Mouse (Mus musculus) heart, adult 8-10 months (tissue): ENCODE results near the gene Ccdc22. TPM values are rescaled to one million over a fixed set of nuclear protein-coding genes. Genes with fewer than 3 reads are reported as not detected.

ENCODE experiments used
- DNase-seq: peaks from one replicate; pipeline ENCODE4 v3.0.0; 2022; ENCODE audit warnings: low spot score
- total RNA-seq, 4 experiments: library from RNA; stranded (reverse); gene quantifications; 2 replicates each; pipeline ENCODE4 v1.2.4; 2022

The Ccdc22 gene
- 10 to 100 TPM in 3 of 4 experiments, 1 to 10 TPM in 1; 8.5 to 11.9 (median 11.1) TPM for total RNA-seq

DNA sequence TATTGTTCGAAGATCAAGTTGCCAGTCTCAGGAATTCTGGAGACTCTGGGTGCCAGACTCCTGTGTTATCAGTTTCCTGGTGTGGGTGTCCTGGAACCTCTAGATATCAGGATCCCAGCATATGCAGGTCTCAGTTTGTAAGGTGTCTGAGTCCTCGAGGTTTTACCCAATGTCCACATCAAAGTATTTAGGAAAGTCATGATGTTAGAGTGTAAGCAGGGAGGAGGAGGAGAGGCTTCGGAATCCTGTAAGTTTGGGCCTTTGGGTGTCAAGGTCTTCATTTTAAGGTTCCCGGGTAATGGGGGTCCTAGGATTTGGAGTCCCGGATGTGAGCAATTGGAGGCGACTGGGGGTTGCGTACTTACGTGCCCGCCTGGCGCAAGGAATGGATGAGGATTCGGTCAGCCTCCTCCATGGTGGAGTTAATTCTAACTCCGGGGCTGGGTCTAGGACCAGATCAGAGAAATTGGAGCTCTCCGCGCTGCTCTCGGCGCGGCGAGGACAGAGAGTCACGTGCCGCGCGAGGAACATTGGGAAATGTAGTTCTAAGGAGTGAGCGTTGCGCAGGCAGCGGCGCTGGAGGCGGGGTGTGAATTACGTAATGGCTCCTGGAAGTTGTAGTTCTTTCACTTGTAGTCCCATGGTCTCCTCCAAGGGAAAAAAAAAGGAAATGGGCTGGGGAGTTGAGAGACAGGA, at the start of gene Ccdc22:
Gene Ccdc22, minus strand, starts transcription at position 639 of the 696 bp plus-strand sequence.
- peak; percentile 86 for DNase-seq

DNA sequence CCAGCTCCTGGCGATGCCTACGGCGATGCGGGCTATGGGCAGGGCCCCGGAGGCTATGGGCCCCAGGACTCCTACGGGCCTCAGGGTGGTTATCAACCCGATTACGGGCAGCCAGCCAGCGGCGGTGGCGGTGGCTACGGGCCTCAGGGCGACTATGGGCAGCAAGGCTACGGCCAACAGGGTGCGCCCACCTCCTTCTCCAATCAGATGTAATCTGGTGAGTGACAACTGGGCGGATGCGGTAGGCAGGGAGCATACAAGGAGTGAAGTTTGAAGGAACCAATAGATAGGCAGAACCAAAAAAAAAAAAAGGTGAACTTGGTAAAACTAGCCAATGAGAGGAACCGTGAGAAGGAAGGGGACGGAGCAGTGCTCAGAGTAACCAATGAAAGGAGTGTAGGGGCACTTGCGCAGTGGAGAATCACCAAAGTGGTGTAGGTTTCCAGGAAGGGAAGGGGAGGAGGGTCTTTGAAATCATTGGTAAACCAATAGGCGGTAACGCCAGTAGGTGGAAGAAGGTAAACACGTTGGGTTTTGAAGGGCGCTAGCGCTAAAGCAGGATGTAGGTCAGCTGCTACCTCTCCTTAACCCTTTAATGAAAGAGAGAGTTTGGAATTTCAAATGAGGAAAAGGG, 43.5 kb upstream of the Ccdc22 start:
- peak; percentile 92 for DNase-seq

DNA sequence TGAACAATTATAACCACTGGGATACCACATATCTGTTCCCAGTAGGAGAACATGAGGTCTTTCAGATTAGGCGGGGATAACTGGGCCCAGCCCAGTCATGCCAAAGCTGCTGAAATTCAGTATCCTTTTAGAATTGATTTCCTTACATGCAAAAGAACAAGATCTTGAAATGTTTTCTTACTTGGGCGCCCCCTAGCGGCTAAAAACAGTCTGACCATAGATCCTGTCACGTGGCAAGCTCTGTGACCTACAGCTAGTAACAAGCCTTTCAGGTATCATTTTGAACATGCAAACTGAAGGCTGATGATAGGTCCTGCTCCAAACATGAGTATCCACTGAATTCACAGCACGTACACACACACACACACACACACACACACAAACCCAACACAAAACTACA, 40.0 kb upstream of the Ccdc22 start:
- peak; percentile 78 for DNase-seq

DNA sequence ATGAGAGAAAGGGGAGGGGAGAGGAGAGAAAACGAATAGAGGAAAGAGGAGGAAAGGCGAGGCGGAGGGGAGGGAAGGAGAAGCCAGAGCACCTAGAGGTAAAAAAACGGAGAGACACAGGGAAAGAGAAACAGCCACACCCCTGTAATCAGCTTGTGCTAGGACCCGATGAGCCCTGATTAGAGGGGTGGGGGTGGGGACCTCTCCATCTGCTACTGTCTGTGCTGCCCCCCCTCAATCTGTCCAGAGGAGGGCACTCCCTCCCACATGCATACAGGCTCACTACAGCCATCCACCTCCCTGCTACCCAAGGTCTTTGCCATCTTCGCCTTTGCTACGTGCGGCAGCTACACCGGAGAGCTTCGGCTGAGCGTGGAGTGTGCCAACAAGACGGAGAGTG, 35.5 kb upstream of the Ccdc22 start:
- DNase-seq = no peak

DNA sequence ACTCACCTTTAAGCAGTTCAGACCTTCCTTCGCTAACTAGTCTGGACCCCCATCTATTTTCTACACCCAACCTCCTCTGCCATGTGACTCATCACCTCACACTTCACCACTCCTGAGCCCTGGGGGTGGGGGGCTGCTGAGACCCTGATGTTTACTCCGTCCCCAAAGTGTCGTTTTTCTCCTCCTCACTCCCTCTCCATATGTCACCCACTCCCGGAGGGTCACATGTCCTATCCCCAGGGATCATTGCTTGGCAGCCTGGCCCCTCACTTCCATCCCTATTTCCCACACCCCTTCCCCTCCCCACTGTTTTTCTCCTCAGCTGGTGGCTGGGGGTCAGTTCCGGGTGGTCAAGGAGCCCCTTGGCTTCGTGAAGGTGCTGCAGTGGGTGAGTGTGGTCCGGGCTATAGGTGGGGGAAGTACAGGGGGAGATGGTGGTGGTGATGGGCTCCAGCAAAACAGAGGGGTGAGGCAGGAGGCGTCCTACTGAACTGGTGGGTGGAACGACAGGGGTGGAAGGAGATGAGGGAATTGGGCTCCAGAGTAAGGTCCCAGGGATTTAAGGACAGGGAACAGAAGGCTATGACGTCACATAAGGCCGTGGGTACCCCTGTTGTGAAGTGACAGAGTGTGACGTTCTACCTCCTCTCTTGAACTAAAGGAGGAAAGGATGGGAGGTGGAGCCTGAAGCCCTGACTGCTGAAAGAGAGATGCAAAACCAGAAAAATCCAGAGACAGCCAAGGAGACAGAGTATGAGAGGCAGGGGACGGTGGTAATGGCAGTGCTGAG, 34.4 kb upstream of the Ccdc22 start:
- DNase-seq = no peak

DNA sequence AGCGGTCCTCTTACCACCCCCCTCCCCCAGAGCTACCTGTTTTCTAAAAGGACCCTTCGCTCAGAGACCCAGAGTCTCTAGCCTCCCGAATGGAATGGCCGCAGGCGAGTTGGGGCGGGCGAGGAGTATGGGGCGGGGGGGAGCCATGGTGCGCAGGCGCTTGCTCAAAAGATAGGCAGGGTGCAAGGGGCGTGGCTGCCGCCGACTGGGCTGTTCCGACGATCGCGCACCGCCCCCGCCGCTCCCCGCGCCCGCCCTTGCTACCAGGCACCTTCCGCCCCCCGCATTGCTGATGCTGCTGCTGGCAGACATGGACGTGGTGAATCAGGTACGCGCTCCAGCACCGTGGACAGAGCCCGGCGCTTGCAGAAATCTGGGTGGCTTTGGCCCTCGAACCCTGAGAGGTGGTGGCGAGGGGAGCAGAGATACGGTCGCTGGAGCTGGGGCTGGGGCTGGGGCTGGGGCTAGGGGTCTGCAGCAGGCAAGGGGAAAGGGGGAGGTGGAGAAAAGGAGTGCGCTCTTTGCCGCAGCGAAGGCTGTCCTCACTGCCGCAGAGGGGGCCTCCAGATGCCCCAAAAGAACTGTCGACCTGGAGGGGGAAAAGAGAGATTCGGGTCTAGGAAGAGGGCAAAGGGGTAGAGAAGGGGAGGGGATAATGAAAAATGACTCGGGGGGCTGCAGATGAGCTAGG, 33.2 kb upstream of the Ccdc22 start, which contains the start of gene Syp:
Gene Syp, plus strand, starts transcription at position 71 of the 691 bp plus-strand sequence.
- peak; percentile 40 for DNase-seq

DNA sequence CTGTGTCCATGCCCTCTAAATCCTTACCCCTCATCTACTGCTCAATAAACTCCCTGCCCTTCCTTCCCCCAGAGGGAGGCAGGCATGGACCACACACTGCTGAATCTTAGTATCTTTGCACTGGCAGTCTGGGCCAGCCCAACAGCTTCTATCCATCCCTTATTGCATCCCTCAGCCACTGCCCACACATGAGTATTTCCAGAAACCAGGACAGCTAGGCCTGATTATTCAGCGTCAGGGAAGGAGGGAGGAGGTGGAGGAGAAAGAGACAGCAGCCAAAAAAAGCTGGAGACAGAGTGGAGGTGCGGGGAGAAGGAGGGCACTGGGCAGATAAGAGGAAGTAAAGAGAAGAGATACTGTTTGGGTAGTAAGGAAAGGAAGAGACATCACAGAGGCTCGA, 29.8 kb upstream of the Ccdc22 start:
- DNase-seq = no peak

DNA sequence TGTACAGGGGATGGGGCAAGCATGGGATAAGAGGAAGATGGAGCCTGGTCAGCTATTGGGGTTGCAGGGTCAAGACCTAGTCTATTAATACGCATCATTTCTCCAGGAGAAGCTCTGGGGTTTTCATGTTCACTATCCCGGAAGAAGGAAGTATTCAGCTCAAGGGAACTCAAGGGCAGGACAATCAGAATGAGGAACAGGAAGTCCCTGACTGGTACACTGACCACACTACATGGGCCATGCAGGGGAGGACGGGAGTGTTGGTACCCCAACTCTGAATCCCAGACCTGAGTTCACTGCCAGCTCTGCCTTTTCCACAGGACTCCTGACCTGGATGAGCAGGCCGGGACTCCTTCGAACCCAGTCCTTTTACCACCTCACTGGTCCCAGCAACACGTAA, 27.2 kb upstream of the Ccdc22 start:
- no peak for DNase-seq

DNA sequence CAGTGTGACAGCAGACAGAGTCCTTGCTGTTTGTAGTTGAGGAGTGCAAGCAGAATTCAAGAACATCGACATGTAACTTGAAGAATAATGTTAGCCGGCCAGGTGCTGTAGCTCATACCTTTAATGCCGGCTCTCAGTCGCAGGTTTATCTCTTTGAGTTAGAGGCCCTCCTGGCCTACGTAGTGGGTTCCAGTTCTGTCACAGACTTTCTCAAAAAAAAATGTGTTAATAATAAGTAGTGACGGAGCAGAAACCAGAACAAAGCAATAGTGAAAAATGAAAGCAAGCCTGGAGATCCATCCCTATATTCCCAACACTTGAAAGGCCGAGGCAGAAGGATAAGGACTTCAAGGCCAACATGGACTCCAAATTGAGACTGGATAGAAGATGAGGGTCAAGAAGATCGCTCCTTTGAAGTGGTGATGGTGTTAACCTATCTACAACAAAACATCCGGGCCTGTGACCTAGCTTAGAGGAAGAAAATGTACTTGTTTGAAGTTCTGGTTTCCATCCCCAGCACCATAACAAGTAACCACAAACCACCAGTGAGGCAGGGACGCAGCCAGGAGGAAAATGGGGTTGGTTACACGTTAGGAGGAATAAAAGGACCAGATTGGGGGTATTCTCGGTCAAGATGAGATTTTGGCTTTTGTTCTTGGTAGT, 12.7 kb upstream of the Ccdc22 start:
- no peak for DNase-seq

DNA sequence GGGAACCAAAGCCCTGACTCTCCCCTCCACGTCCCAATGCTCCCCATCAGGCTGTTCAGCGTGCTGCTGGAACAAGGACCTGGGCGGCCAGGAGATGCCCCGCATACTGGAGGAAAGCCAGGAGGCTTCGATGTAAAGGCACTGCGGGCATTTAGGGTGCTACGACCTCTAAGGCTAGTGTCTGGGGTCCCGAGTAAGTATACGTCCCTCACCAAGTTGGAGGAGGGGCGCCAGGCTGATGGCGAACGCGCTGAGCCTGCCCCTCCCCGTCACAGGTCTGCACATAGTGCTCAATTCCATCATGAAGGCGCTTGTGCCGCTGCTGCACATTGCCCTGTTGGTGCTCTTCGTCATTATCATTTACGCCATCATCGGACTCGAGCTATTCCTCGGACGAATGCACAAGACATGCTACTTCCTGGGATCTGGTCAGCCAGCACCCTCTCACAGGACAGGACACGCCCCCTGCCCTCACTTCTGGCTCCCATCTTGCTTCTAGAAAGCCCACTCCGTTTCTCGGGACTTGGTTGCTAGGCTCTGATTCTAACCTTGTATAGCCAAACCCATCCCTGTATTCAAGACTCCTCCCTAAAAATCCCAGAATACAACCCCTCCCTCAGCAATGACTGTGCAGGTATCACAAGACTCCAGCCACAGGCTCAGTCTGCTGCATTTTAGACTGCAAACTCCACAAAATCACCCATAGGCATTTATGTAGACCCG, 5.4 kb upstream of the Ccdc22 start:
- DNase-seq = no peak

DNA sequence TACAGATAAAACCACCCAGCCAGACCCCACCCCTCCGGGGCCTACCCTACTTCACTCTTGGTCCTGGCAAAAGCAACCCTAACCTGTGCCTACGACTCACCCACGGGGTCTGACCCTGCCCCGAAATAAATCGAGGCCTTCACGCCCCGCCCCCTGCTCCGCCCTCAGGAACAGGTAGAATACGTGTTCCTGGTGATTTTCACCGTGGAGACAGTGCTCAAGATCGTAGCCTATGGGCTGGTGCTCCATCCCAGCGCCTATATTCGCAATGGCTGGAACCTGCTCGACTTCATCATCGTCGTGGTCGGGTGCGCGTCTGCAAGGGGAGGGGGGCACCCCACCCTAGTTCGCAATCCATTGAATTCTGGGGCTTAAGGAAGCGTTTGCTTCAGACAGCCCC, 4.7 kb upstream of the Ccdc22 start:
- DNase-seq = no peak

DNA sequence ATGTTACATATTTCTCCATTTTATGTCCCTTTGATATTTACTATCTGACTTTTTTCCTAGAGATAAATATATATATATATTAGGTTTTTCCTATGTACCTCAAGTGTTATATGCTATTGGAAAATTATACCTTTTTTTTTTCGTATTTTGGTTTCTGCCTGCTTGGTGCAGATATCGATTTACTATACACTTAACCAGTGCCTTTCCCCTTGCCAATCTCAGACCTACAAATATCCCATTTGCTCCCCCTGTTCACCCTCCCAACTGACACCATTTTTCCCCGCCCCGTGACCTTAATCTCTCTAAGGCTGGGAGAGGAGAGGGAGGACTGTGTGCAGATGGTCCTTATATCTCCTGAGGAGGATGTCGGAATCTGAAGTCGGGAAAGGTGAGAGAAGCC, 1.5 kb upstream of the Ccdc22 start, which contains the start of gene Cacna1f:
Gene Cacna1f, plus strand, starts transcription at position 301 of the 400 bp plus-strand sequence.
- DNase-seq = no peak

DNA sequence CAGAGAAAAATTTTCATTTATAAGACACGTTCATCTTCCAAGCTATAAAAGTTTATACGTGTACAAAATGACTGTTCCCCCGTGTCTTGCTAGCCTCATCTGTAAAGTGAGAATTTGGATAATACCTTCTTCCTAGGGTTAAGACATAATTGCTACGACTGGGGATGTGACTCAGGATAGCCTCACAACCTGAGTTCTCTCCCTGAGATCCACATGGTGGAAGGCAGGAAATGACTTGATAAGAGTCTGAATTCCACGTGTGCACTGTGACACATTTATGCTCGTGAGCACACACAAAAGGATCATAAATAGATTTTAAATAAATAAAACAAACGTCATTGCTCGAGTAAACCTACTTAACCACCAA, 241 bp upstream of the Ccdc22 start:
- no peak for DNase-seq

DNA sequence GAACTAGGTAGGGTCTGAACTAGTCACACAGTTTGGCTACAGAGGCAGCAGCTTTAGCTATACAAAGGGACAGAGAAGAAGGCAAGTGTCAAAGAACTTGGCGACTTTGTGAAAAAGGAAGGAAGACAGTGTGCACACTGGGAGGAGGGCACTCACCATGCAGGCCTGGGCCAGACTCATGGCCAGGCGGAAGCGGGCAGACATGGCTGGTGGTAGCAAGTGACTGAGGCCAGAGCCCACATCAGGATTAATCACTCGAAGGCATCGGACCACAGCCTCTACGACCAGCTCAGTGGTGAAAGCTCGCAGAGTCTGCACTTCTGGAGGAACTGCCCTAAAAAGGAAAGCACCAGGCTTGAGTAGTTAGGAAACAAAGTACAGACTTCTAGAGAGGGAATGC, 1.3 kb downstream of the Ccdc22 start:
- no peak for DNase-seq

DNA sequence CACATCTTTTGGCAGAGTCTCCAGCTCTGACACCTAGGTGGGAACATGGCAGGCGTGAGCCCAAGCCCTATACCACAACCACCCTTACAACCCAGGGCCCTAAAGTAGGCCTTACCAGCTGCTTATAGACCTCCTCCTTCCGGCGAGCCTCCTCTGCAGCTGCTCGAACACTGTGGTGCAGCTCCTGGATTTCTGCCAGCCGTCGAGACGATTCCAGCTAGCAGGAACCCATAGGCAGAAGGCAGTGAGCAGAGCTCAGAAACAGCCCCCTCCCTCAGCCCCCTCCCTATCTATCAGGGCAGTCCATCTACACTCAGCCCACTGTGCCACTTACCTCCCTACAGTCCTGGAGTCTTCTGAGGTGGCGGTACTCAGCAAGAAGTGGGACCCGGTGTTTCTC, 9.9 kb downstream of the Ccdc22 start:
- DNase-seq = no peak

DNA sequence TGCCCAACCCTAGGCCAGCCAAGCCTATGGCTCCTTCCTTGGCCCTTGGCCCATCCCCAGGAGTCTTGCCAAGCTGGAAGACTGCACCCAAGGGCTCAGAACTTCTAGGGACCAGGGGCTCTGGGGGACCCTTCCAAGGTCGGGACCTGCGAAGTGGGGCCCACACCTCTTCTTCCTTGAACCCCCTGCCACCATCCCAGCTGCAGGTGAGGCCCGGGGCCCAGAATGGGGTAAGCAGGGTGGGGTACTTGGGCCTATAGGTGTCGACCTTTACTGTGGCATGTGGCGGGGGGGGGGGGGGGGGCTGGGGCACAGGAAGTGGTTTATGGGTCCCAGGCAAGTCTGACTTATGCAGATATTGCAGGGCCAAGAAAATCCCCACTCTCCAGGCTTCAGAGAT, 19.0 kb downstream of the Ccdc22 start:
- no peak for DNase-seq

DNA sequence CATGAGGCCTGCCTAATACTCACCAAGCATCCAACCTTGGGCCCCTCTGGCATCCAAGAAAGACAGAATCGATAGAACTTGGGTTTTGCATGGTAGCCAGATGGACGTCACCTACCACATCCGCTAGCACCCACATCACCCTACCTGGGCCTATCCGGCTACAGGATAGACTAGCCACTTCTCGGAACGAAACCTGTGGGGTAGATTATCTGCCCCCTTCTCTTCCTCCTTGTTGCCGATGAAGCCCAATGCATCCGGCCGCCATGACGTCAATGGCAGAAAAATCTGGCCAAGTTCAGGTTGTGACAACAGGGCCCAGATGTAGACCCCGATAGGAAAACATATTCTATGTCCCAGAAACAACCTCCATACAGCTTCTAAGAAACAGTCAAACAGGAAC, 21.4 kb downstream of the Ccdc22 start:
- DNase-seq = no peak

DNA sequence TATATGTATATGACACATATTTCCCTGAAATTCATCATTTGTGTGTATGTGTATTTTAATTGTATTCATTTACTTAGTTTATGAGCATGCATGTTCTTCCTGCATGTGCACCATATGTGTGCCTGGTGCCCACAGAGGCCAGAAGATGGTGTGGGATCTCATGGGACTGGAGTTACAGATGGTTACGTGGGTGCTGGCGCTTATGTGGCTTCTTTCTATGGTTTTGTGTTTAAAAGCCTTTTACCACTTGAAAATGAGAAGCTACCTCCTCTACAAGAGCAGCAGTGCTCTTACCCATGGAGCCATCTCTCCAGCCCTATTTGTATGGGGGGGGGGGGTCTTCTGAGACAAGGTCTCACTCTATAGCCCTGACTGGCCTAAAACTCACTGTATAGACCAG, 24.2 kb downstream of the Ccdc22 start:
- DNase-seq = no peak

DNA sequence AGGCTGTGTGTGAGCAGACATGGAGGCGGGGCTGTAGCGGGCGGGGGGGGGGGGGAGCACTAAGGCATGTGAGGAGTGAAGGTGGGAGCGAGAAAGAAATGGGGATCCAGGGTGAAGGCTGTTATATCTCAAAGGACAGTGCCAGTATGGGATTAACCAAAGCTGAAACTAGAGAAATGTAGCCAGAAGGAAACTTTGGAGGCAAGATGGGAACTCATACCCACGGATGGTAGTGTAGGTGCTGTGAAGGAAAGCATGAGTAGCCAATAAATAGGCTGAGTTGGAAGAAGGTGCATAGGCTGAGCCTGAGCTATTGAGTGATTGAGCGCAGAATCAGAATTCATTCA, 30.5 kb downstream of the Ccdc22 start:
- no peak for DNase-seq

DNA sequence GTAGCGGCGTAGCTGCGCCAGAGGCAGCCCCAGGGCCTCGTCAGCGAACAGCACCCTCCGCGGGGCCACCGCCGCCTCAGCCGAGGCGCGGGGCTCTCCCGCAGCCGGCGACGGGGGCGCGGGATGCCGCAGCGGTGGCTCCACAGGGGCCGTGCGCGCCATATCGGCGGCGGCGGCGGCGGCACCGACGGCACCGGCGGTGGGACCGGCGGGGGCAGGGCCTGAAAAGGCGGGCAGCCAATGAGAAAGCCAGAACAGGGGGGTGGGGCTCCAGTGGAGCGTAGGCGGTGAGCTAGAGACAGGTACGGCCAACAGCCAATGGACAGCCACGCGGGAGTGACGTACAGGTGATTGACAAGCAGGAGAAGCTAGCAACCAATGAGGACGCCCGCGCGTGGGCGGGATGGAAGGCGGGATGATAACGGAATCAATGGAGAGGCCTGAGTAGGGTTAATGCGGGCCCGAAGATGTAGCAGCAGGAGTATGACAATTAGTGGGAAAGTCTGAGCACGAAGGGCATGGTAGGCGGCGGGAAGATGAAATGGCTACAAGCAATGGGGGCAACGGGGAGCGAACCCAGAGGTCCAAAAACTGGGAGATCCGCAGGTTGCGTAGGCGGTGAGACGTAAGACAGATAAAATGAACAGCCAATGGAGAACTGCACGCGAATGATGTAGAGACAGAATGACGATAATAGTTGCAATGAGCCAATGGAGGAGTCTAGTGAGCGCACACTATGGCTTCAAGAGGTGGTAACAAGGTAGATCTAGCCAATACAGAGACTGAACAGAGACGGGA, 31.0 kb downstream of the Ccdc22 start, which contains the start of gene Ppp1r3f:
Gene Ppp1r3f, minus strand, starts transcription at position 197 of the 798 bp plus-strand sequence.
- peak; percentile 91 for DNase-seq
